18 mouse cellular contexts compared by ENCODE assay signal in the genomic region with DNA sequence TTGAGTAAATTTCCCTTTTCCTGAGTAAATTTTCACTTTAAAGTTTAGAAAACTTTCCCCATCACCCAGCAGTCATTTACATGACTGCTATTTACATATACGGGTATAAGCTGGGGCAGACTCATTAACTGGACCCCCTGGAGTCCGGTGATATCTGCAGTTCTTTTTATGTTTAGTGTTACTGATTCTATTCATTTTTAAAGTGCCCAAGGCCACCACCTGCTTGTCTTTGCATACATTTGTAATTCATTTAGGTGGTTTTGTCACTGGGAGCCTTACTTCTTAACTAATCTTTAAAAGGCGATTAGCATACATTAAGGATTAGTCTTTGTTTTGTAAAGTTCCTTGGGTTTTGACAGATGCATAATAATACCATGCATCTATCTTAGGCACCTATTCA.
"Had no signal": no experiment of that assay in that cellular context is flagged by ENCODE, and none has a peak within 500 bp of the region (broad histone marks: within the 10 kb centered on the region; RNA-seq: fewer than 3 reads in every experiment).

No protein-coding gene starts in this region.

- H3K4me2 ChIP-seq: limb, embryonic 13.5 days; liver, embryonic 12.5 days; liver, embryonic 15.5 days had no signal

- H3K9ac ChIP-seq: limb, embryonic 13.5 days; liver, embryonic 12.5 days; liver, embryonic 15.5 days had no signal

- H3K9me3 ChIP-seq: limb, embryonic 10.5 days; limb, embryonic 13.5 days; liver, embryonic 12.5 days; liver, embryonic 15.5 days had no signal

- DNase-seq: kidney, adult 18-20 months; kidney, adult 9 months; kidney, postnatal 25 days; layer of hippocampus, adult 9-11 months; liver; lung, adult 18-20 months; lung, postnatal 14 days; lung, postnatal 4 days; right cerebral cortex, postnatal 4 days; thymus, adult 2 months; thymus, postnatal 14 days; thymus, postnatal 4 days had no signal

- H3K27ac ChIP-seq: layer of hippocampus, adult 2 months; limb, embryonic 10.5 days; limb, embryonic 13.5 days; liver, embryonic 12.5 days; liver, embryonic 15.5 days; stomach, postnatal 0 days had no signal

- H3K4me3 ChIP-seq: layer of hippocampus, adult 2 months; limb, embryonic 10.5 days; limb, embryonic 13.5 days; liver, embryonic 12.5 days; liver, embryonic 15.5 days had no signal

- H3K27me3 ChIP-seq: limb, embryonic 13.5 days; liver, embryonic 12.5 days; liver, embryonic 15.5 days had no signal

- ATAC-seq: liver, embryonic 12.5 days had no signal

- H3K4me1 ChIP-seq: limb, embryonic 10.5 days; limb, embryonic 13.5 days had no signal
